Mouse (Mus musculus) erythroblast, embryonic 14.5 days (primary cell): ENCODE data around the gene 2010003K11Rik.
A peak's percentile ranks its signal among the peaks of the same experiment; 100 is the strongest.

Experiments
- GATA1 ChIP-seq: IDR thresholded peaks from 2 replicates; pipeline ENCODE4 v1.6.1; 2012; ENCODE audit warnings: low read length, inconsistent platforms, mixed read lengths
- TAL1 ChIP-seq: IDR thresholded peaks from 3 replicates; pipeline ENCODE4 v1.6.1; 2012; ENCODE audit warnings: low read length, inconsistent platforms, mixed read lengths

- TF ChIP-seq GATA1 (peak; percentile 61; the same call in 1 of the 2 replicates), TAL1 (no peak)
Measured at GRCm38 (mm10) chr19:4504830-4505229, 6.4 kb upstream of the 2010003K11Rik start.
